Mouse (Mus musculus) megakaryocyte, embryonic 14.5 days (primary cell): Measurements from ENCODE around the gene Arl13a. TPM values are rescaled to one million over a fixed set of nuclear protein-coding genes. Genes with fewer than 3 reads are reported as not detected.
"Not testable (repeated sequence)": the region's sequence is repeated elsewhere in the genome, so short reads cannot be mapped to it uniquely, and the experiment has no call there.

ENCODE experiments used
- H3K27me3 ChIP-seq: replicated peaks from 2 replicates; pipeline ENCODE3; 2012; ENCODE audit warnings: inconsistent platforms
- H3K36me3 ChIP-seq: replicated peaks from 2 replicates; pipeline ENCODE3; 2012; ENCODE audit warnings: low read length, inconsistent platforms, mixed read lengths
- H3K4me1 ChIP-seq: 2 replicates; pipeline ENCODE4 v1.6.1; 2012; ENCODE audit warnings: inconsistent platforms
- H3K4me3 ChIP-seq: replicated peaks from 2 replicates; pipeline ENCODE3; 2012; ENCODE audit warnings: moderate library complexity, mild to moderate bottlenecking, inconsistent platforms
- H3K9me3 ChIP-seq: 2 replicates; pipeline ENCODE4 v1.6.1; 2012; ENCODE audit warnings: inconsistent platforms
- FLI1 ChIP-seq: IDR thresholded peaks from 2 replicates; pipeline ENCODE4 v1.6.1; 2012; ENCODE audit warnings: low read length, inconsistent platforms, mixed read lengths
- GATA1 ChIP-seq: IDR thresholded peaks from 3 replicates; pipeline ENCODE4 v1.6.1; 2012; ENCODE audit warnings: mixed read lengths, low read length, inconsistent platforms, borderline replicate concordance
- polyA plus RNA-seq: library from polyadenylated mRNA; stranded (reverse); fragments of >175 nt; gene quantifications from 2 replicates; pipeline ENCODE4 v1.2.3, GENCODE M21; 2012; ENCODE audit warnings: low replicate concordance; ENCODE audit not compliant: insufficient read depth

Arl13a gene
- not detected in 2 replicates for polyA plus RNA-seq

- H3K4me1 ChIP-seq, H3K9me3 ChIP-seq, H3K27me3 ChIP-seq, H3K36me3 ChIP-seq, H3K4me3 ChIP-seq: not testable (repeated sequence)
Observed at GRCm38 (mm10) chrX:134187201-134187600, at the start of gene Arl13a. Gene Arl13a, plus strand, starts transcription at chrX:134187501.

GRCm38 (mm10) chrX:134140024-134140423 is 47.3 kb upstream of the Arl13a start:
- peaks cover 30% of the 10 kb centered on the region for H3K27me3 ChIP-seq
- TF ChIP-seq FLI1 (no peak), GATA1 (no peak)

GRCm38 (mm10) chrX:134141551-134141950 is 45.8 kb upstream of the Arl13a start:
- Histone ChIP-seq H3K4me1 (peaks cover 11% of the 10 kb centered on the region), H3K4me3 (no peak overlapping the region), H3K9me3 (no peaks in the 10 kb centered on the region), H3K27me3 (peaks cover 30% of the 10 kb centered on the region), H3K36me3 (no peaks in the 10 kb centered on the region)
- TF ChIP-seq GATA1 (no peak), FLI1 (no peak)

More at GRCm38 (mm10) chrX:134140024-134140423, 47.3 kb upstream of the Arl13a start:
- Histone ChIP-seq H3K9me3 (no peaks in the 10 kb centered on the region), H3K36me3 (no peaks in the 10 kb centered on the region), H3K4me1 (peaks cover 11% of the 10 kb centered on the region), H3K4me3 (no peak overlapping the region)

- no peaks in the 10 kb centered on the region for H3K9me3 ChIP-seq
- peaks cover 11% of the 10 kb centered on the region for H3K4me1 ChIP-seq
- no peak overlapping the region for H3K4me3 ChIP-seq
- H3K27me3 ChIP-seq = peaks cover 29% of the 10 kb centered on the region
- TF ChIP-seq GATA1 (no peak), FLI1 (no peak)
- no peaks in the 10 kb centered on the region for H3K36me3 ChIP-seq
Observed at GRCm38 (mm10) chrX:134141986-134142385, 45.3 kb upstream of the Arl13a start.

- peaks cover 14% of the 10 kb centered on the region for H3K27me3 ChIP-seq
- peaks cover 3% of the 10 kb centered on the region; the same call in 1 of the 2 replicates for H3K4me1 ChIP-seq
- no peaks in the 10 kb centered on the region for H3K36me3 ChIP-seq
- H3K4me3 ChIP-seq = no peak overlapping the region
- H3K9me3 ChIP-seq = no peaks in the 10 kb centered on the region
- TF ChIP-seq GATA1 = no peak
- TF ChIP-seq FLI1 = no peak
Observed at GRCm38 (mm10) chrX:134158151-134158550, 29.1 kb upstream of the Arl13a start.

- Histone ChIP-seq H3K36me3 (no peaks in the 10 kb centered on the region), H3K4me3 (no peak overlapping the region)
Observed at GRCm38 (mm10) chrX:134160442-134160841, 26.9 kb upstream of the Arl13a start.

GRCm38 (mm10) chrX:134162043-134162720 is 25.1 kb upstream of the Arl13a start, which contains the start of gene Xkrx:
Gene Xkrx, minus strand, starts transcription at chrX:134162076.
- no peak within 1 kb of the TSS for H3K4me3 ChIP-seq

More at GRCm38 (mm10) chrX:134160442-134160841, 26.9 kb upstream of the Arl13a start:
- Histone ChIP-seq H3K9me3 (peaks cover 8% of the 10 kb centered on the region), H3K4me1 (peaks cover 3% of the 10 kb centered on the region; the same call in 1 of the 2 replicates), H3K27me3 (peaks cover 16% of the 10 kb centered on the region)
- TF ChIP-seq GATA1 (no peak), FLI1 (no peak)

GRCm38 (mm10) chrX:134162826-134163225 is 24.5 kb upstream of the Arl13a start:
- Histone ChIP-seq H3K9me3 (peaks cover 13% of the 10 kb centered on the region), H3K4me3 (no peak overlapping the region), H3K36me3 (no peaks in the 10 kb centered on the region), H3K4me1 (peaks cover 3% of the 10 kb centered on the region; the same call in 1 of the 2 replicates), H3K27me3 (peaks cover 18% of the 10 kb centered on the region)
- TF ChIP-seq FLI1 = no peak
- no peak for TF ChIP-seq GATA1

More at GRCm38 (mm10) chrX:134162043-134162720, 25.1 kb upstream of the Arl13a start, which contains the start of gene Xkrx:
- Histone ChIP-seq H3K9me3 (peaks cover 13% of the 10 kb centered on the region), H3K27me3 (peaks cover 18% of the 10 kb centered on the region), H3K36me3 (no peaks in the 10 kb centered on the region), H3K4me1 (peaks cover 3% of the 10 kb centered on the region; the same call in 1 of the 2 replicates)
- TF ChIP-seq FLI1 = no peak

GRCm38 (mm10) chrX:134163484-134163883 is 23.8 kb upstream of the Arl13a start:
- Histone ChIP-seq H3K9me3 (peaks cover 13% of the 10 kb centered on the region), H3K4me3 (no peak overlapping the region), H3K36me3 (no peaks in the 10 kb centered on the region), H3K4me1 (peaks cover 3% of the 10 kb centered on the region; the same call in 1 of the 2 replicates), H3K27me3 (peaks cover 18% of the 10 kb centered on the region)
- TF ChIP-seq FLI1 (no peak), GATA1 (no peak)

GRCm38 (mm10) chrX:134170584-134170983 is 16.7 kb upstream of the Arl13a start:
- H3K9me3 ChIP-seq = peaks cover 3% of the 10 kb centered on the region; the same call in 1 of the 2 replicates
- no peaks in the 10 kb centered on the region for H3K4me1 ChIP-seq
- TF ChIP-seq FLI1 (no peak), GATA1 (no peak)
- peaks cover 4% of the 10 kb centered on the region for H3K27me3 ChIP-seq
- H3K36me3 ChIP-seq = no peaks in the 10 kb centered on the region
- no peak overlapping the region for H3K4me3 ChIP-seq

GRCm38 (mm10) chrX:134174699-134175098 is 12.6 kb upstream of the Arl13a start:
- no peaks in the 10 kb centered on the region for H3K36me3 ChIP-seq
- TF ChIP-seq FLI1 (no peak), GATA1 (no peak)
- H3K4me3 ChIP-seq = no peak overlapping the region
- H3K9me3 ChIP-seq = no peaks in the 10 kb centered on the region
- no peaks in the 10 kb centered on the region for H3K4me1 ChIP-seq
- peaks cover 2% of the 10 kb centered on the region for H3K27me3 ChIP-seq
